Mouse (Mus musculus) lung, embryonic 16.5 days (tissue): Measurements from ENCODE around the gene Hip1. TPM values are rescaled to one million over a fixed set of nuclear protein-coding genes. Genes with fewer than 3 reads are reported as not detected.

Experiments
- ATAC-seq: fragments of 200-750 bp; cut with Nextera tagmentation; 2 replicates; pipeline ENCODE4 v1.8.0; 2017; ENCODE audit warnings: low read depth, mild to moderate bottlenecking, moderate library complexity
- H3K27ac ChIP-seq: fragments of 300-500 bp; sonication (generic); 2 replicates; pipeline ENCODE4 v1.5.1; 2014; ENCODE audit warnings: mild to moderate bottlenecking, control low read depth, low read length
- H3K27me3 ChIP-seq: fragments of 300-500 bp; sonication (generic); 2 replicates; pipeline ENCODE4 v1.6.1; 2014; ENCODE audit warnings: low read depth, low read length, mixed read lengths; ENCODE audit not compliant: control insufficient read depth, insufficient read depth
- H3K36me3 ChIP-seq: fragments of 300-500 bp; sonication (generic); 2 replicates; pipeline ENCODE4 v1.6.1; 2014; ENCODE audit warnings: low read length; ENCODE audit not compliant: control insufficient read depth, insufficient read depth
- H3K4me1 ChIP-seq: fragments of 300-500 bp; sonication (generic); replicated peaks from 2 replicates; pipeline ENCODE4 v1.6.1; 2014; ENCODE audit warnings: low read length, mixed read lengths; ENCODE audit not compliant: control insufficient read depth, insufficient read depth
- H3K4me2 ChIP-seq: fragments of 300-500 bp; sonication (generic); 2 replicates; pipeline ENCODE4 v1.6.1; 2014; ENCODE audit warnings: low read depth, low read length, control low read depth
- H3K4me3 ChIP-seq: fragments of 300-500 bp; sonication (generic); 2 replicates; pipeline ENCODE4 v1.5.1; 2014; ENCODE audit warnings: mild to moderate bottlenecking, low read length, control low read depth
- H3K9ac ChIP-seq: fragments of 300-500 bp; sonication (generic); 2 replicates; pipeline ENCODE4 v1.6.1; 2014; ENCODE audit warnings: low read length, control low read depth
- H3K9me3 ChIP-seq: fragments of 300-500 bp; sonication (generic); 2 replicates; pipeline ENCODE4 v1.6.1; 2016; ENCODE audit warnings: low read length; ENCODE audit not compliant: control insufficient read depth
- WGBS: fragments of 180-500 bp; shearing (Covaris S2); extraction: QIAGEN DNeasy Blood & Tissue Kit; methylation state at CpG from one replicate; pipeline ENCODE4 v1.1.7; 2014; 5-methylcytosine and 5-hydroxymethylcytosine counted together
- microRNA-seq: library from miRNA; unstranded; fragments of <30 nt; microRNA quantifications from one replicate; pipeline ENCODE4, GENCODE M21; 2016
- polyA plus RNA-seq: library from polyadenylated mRNA; unstranded; fragments of >200 nt; fragmentation: Nextera tagmentation; extraction: Ambion mirVana; gene quantifications from 2 replicates; pipeline ENCODE4 v1.2.1, GENCODE M21; 2015

The Hip1 gene
- polyA plus RNA-seq, 1 experiment from 2014 or later, result 35.1 TPM

GRCm38 (mm10) chr5:135362572-135362971, 182.3 kb downstream of the Hip1 start:
- Histone ChIP-seq H3K4me1 (no peaks in the 10 kb centered on the region), H3K27me3 (no peaks in the 10 kb centered on the region), H3K36me3 (no peaks in the 10 kb centered on the region), H3K9me3 (peaks cover 2% of the 10 kb centered on the region; the same call in 1 of the 2 replicates), H3K4me3 (no peak overlapping the region), H3K9ac (no peak overlapping the region), H3K27ac (no peak overlapping the region), H3K4me2 (no peak overlapping the region)
- no peak for ATAC-seq
- 84% methylated on average over 3 of the region's 3 CpGs for WGBS

- WGBS, result 81% methylated on average over 2 of the region's 2 CpGs
- Histone ChIP-seq H3K4me1 (no peaks in the 10 kb centered on the region), H3K4me2 (no peak overlapping the region), H3K27ac (no peak overlapping the region), H3K27me3 (no peaks in the 10 kb centered on the region), H3K36me3 (no peaks in the 10 kb centered on the region), H3K9ac (no peak overlapping the region), H3K9me3 (peaks cover 4% of the 10 kb centered on the region; the same call in 1 of the 2 replicates), H3K4me3 (no peak overlapping the region)
- no peak for ATAC-seq
Measured at GRCm38 (mm10) chr5:135359772-135360171, 185.1 kb downstream of the Hip1 start.

- no peaks in the 10 kb centered on the region for H3K4me1 ChIP-seq
- H3K27me3 ChIP-seq, result no peaks in the 10 kb centered on the region; the same call in 1 of the 2 replicates
- no peak overlapping the region for H3K4me3 ChIP-seq
- H3K36me3 ChIP-seq, result no peaks in the 10 kb centered on the region
- peaks cover 4% of the 10 kb centered on the region; the same call in 1 of the 2 replicates for H3K9me3 ChIP-seq
- no peak overlapping the region for H3K27ac ChIP-seq
- no peak overlapping the region for H3K9ac ChIP-seq
- 77% methylated on average over 2 of the region's 2 CpGs for WGBS
- H3K4me2 ChIP-seq, result no peak overlapping the region
- ATAC-seq, result no peak
Measured at GRCm38 (mm10) chr5:135357556-135357955, 187.4 kb downstream of the Hip1 start.

Small RNAs within 50 kb of the gene (microRNA-seq; reads per million reads assigned to microRNA genes)
- not detected for gene Mir7033

Other genes starting within 250 kb of the Hip1 start
- not detected in 2 replicates for gene Fkbp6, start 195.1 kb downstream of the Hip1 start, polyA plus RNA-seq
- not detected in 2 replicates for gene Trim50, start 191.8 kb downstream of the Hip1 start, polyA plus RNA-seq
- 32.1 and 34.3 TPM in 2 replicates for gene Nsun5, start 175.2 kb downstream of the Hip1 start, polyA plus RNA-seq
- gene Pom121, start 150.6 kb downstream of the Hip1 start, polyA plus RNA-seq, result 9.4 and 9.7 TPM in 2 replicates
- not detected in 2 replicates for gene Ccl26, start 18.4 kb upstream of the Hip1 start, polyA plus RNA-seq
- 2.9 and 5.5 TPM in 2 replicates for gene Ccl24, start 27.9 kb upstream of the Hip1 start, polyA plus RNA-seq
- 30.8 and 33.1 TPM in 2 replicates for gene Rhbdd2, start 87.5 kb upstream of the Hip1 start, polyA plus RNA-seq
- 77.4 and 83.5 TPM in 2 replicates for gene Por, start 124.9 kb upstream of the Hip1 start, polyA plus RNA-seq
- gene Tmem120a, start 199.3 kb upstream of the Hip1 start, polyA plus RNA-seq, result 37.9 and 38.8 TPM in 2 replicates
- gene Styxl1, start 233.3 kb upstream of the Hip1 start, polyA plus RNA-seq, result 0.84 and 1.2 TPM in 2 replicates
- gene Mdh2, start 233.4 kb upstream of the Hip1 start, polyA plus RNA-seq, result 433 and 434 TPM in 2 replicates